Mouse (Mus musculus) neural tube, embryonic 15.5 days (tissue): Measurements from ENCODE around the gene Nckap5l. TPM values are rescaled to one million over a fixed set of nuclear protein-coding genes. Genes with fewer than 3 reads are reported as not detected.
A peak's percentile ranks its signal among the peaks of the same experiment; 100 is the strongest.
"Not testable (repeated sequence)": the region's sequence is repeated elsewhere in the genome, so short reads cannot be mapped to it uniquely, and the experiment has no call there.

Experiments
- ATAC-seq: fragments of 200-750 bp; cut with Nextera tagmentation; 2 replicates; pipeline ENCODE4 v1.8.0; 2017; ENCODE audit warnings: mild to moderate bottlenecking, moderate TSS enrichment, moderate library complexity; ENCODE audit not compliant: low FRiP score
- H3K27ac ChIP-seq: fragments of 300-500 bp; sonication (generic); replicated peaks from 2 replicates; pipeline ENCODE4 v1.5.1; 2015; ENCODE audit warnings: mild to moderate bottlenecking, inconsistent platforms
- H3K27me3 ChIP-seq: fragments of 300-500 bp; sonication (generic); replicated peaks from 2 replicates; pipeline ENCODE4 v1.6.1; 2015; ENCODE audit warnings: inconsistent platforms
- H3K36me3 ChIP-seq: fragments of 300-500 bp; sonication (generic); 2 replicates; pipeline ENCODE4 v1.6.1; 2015; ENCODE audit warnings: inconsistent platforms
- H3K4me1 ChIP-seq: fragments of 300-500 bp; sonication (generic); 2 replicates; pipeline ENCODE4 v1.6.1; 2015; ENCODE audit warnings: inconsistent platforms
- H3K4me2 ChIP-seq: fragments of 300-500 bp; sonication (generic); 2 replicates; pipeline ENCODE4 v1.6.1; 2015; ENCODE audit warnings: inconsistent platforms, mild to moderate bottlenecking, moderate library complexity
- H3K4me3 ChIP-seq: fragments of 300-500 bp; sonication (generic); replicated peaks from 2 replicates; pipeline ENCODE4 v1.5.1; 2015; ENCODE audit warnings: mild to moderate bottlenecking, inconsistent platforms
- H3K9ac ChIP-seq: fragments of 300-500 bp; sonication (generic); replicated peaks from 2 replicates; pipeline ENCODE4 v1.6.1; 2015; ENCODE audit warnings: mild to moderate bottlenecking, inconsistent platforms
- H3K9me3 ChIP-seq: fragments of 300-500 bp; sonication (generic); replicated peaks from 2 replicates; pipeline ENCODE4 v1.6.1; 2016; ENCODE audit warnings: inconsistent platforms
- WGBS: fragments of 180-500 bp; shearing (Covaris S2); methylation state at CpG from one replicate; pipeline ENCODE4 v1.1.7; 2015; ENCODE audit warnings: mixed read lengths; 5-methylcytosine and 5-hydroxymethylcytosine counted together
- polyA plus RNA-seq: library from polyadenylated mRNA; unstranded; fragments of >200 nt; fragmentation: Nextera tagmentation; extraction: Ambion mirVana; gene quantifications from 2 replicates; pipeline ENCODE4 v1.2.1, GENCODE M21; 2015

Gene Nckap5l
- polyA plus RNA-seq, 1 experiment from 2014 or later: 13.0 TPM

- Histone ChIP-seq H3K4me1 (peaks cover 9% of the 10 kb centered on the region), H3K27me3 (no peaks in the 10 kb centered on the region), H3K36me3 (no peaks in the 10 kb centered on the region), H3K9me3 (no peaks in the 10 kb centered on the region), H3K27ac (no peak overlapping the region), H3K4me2 (no peak overlapping the region), H3K4me3 (no peak overlapping the region), H3K9ac (no peak overlapping the region)
- 78% methylated on average over 13 of the region's 13 CpGs for WGBS
- no peak for ATAC-seq
Observed at GRCm38 (mm10) chr15:99463194-99463593, 5.6 kb upstream of the Nckap5l start.

GRCm38 (mm10) chr15:99456963-99457605 lies 464 bp downstream of the Nckap5l start:
- Histone ChIP-seq H3K4me1 (peaks cover 57% of the 10 kb centered on the region), H3K4me2 (peak overlapping the region; percentile 81), H3K9me3 (no peaks in the 10 kb centered on the region), H3K4me3 (peak overlapping the region; percentile 98), H3K27ac (peak overlapping the region; percentile 96), H3K27me3 (no peaks in the 10 kb centered on the region), H3K9ac (peak overlapping the region; percentile 77), H3K36me3 (peaks cover 3% of the 10 kb centered on the region)
- ATAC-seq: peak; percentile 85
- WGBS: under 1% methylated on average over 38 of the region's 43 CpGs

- Histone ChIP-seq H3K4me3 (peak overlapping the region; percentile 98), H3K36me3 (peaks cover 5% of the 10 kb centered on the region), H3K9ac (peak overlapping the region; percentile 77), H3K4me2 (peak overlapping the region; percentile 81), H3K27ac (peak overlapping the region; percentile 96), H3K4me1 (peaks cover 59% of the 10 kb centered on the region), H3K9me3 (no peaks in the 10 kb centered on the region), H3K27me3 (no peaks in the 10 kb centered on the region)
- no peak for ATAC-seq
- WGBS: 7% methylated on average over 7 of the region's 7 CpGs
Observed at GRCm38 (mm10) chr15:99456338-99456962, 1.1 kb downstream of the Nckap5l start.

- Histone ChIP-seq H3K4me2 (peak overlapping the region; percentile 81), H3K9ac (0 out of 2 replicates have a peak overlapping the region, but pooled peaks have one; percentile 10), H3K9me3 (no peaks in the 10 kb centered on the region), H3K27me3 (no peaks in the 10 kb centered on the region), H3K4me1 (peaks cover 59% of the 10 kb centered on the region), H3K36me3 (peaks cover 8% of the 10 kb centered on the region), H3K27ac (peak overlapping the region; percentile 96; the same call in 1 of the 2 replicates), H3K4me3 (peak overlapping the region; percentile 98)
- ATAC-seq: no peak
- 86% methylated on average over 3 of the region's 3 CpGs for WGBS
Observed at GRCm38 (mm10) chr15:99455415-99455814, 2.1 kb downstream of the Nckap5l start.

GRCm38 (mm10) chr15:99454585-99455279 lies 2.8 kb downstream of the Nckap5l start:
- Histone ChIP-seq H3K27me3 (no peaks in the 10 kb centered on the region), H3K27ac (peak overlapping the region; percentile 96; the same call in 1 of the 2 replicates), H3K9me3 (no peaks in the 10 kb centered on the region), H3K36me3 (peaks cover 8% of the 10 kb centered on the region), H3K4me3 (no peak overlapping the region), H3K4me2 (peak overlapping the region; percentile 81; the same call in 1 of the 2 replicates), H3K4me1 (peaks cover 63% of the 10 kb centered on the region), H3K9ac (no peak overlapping the region)
- WGBS: 71% methylated on average over 7 of the region's 7 CpGs
- ATAC-seq: no peak

- Histone ChIP-seq H3K4me3 (no peak overlapping the region), H3K36me3 (peaks cover 8% of the 10 kb centered on the region), H3K4me2 (no peak overlapping the region), H3K9me3 (no peaks in the 10 kb centered on the region), H3K27me3 (no peaks in the 10 kb centered on the region), H3K9ac (no peak overlapping the region), H3K27ac (no peak overlapping the region), H3K4me1 (peaks cover 69% of the 10 kb centered on the region)
- ATAC-seq: no peak
- 71% methylated on average over 11 of the region's 11 CpGs for WGBS
Observed at GRCm38 (mm10) chr15:99453153-99453900, 4.2 kb downstream of the Nckap5l start.

- ATAC-seq: no peak
- Histone ChIP-seq H3K9ac (peak overlapping the region; percentile 21; the same call in 1 of the 2 replicates), H3K27me3 (no peaks in the 10 kb centered on the region), H3K9me3 (no peaks in the 10 kb centered on the region), H3K36me3 (peaks cover 8% of the 10 kb centered on the region), H3K4me3 (no peak overlapping the region), H3K27ac (peak overlapping the region; percentile 46), H3K4me2 (no peak overlapping the region), H3K4me1 (peaks cover 57% of the 10 kb centered on the region)
- WGBS: 83% methylated on average over 8 of the region's 8 CpGs
Observed at GRCm38 (mm10) chr15:99449751-99450280, 7.7 kb downstream of the Nckap5l start.

GRCm38 (mm10) chr15:99449131-99449750 lies 8.3 kb downstream of the Nckap5l start:
- no peaks in the 10 kb centered on the region for H3K27me3 ChIP-seq
- peaks cover 51% of the 10 kb centered on the region for H3K4me1 ChIP-seq
- no peaks in the 10 kb centered on the region for H3K9me3 ChIP-seq
- H3K36me3 ChIP-seq: peaks cover 8% of the 10 kb centered on the region
- 63% methylated on average over 9 of the region's 9 CpGs for WGBS
- peak overlapping the region; percentile 21; the same call in 1 of the 2 replicates for H3K9ac ChIP-seq
- peak overlapping the region; percentile 46 for H3K27ac ChIP-seq
- ATAC-seq: peak; percentile 59; the same call in 1 of the 2 replicates
- H3K4me3 ChIP-seq: no peak overlapping the region
- no peak overlapping the region for H3K4me2 ChIP-seq

- ATAC-seq, H3K27ac ChIP-seq: not testable (repeated sequence)
- 91% methylated on average over 10 of the region's 10 CpGs for WGBS
Observed at GRCm38 (mm10) chr15:99446136-99446535, 11.4 kb downstream of the Nckap5l start.

GRCm38 (mm10) chr15:99445567-99445966 lies 12.0 kb downstream of the Nckap5l start:
- no peak for ATAC-seq
- no peaks in the 10 kb centered on the region for H3K9me3 ChIP-seq
- H3K4me3 ChIP-seq: no peak overlapping the region
- no peaks in the 10 kb centered on the region for H3K27me3 ChIP-seq
- no peak overlapping the region for H3K9ac ChIP-seq
- peak overlapping the region; percentile 56 for H3K27ac ChIP-seq
- 29% methylated on average over 6 of the region's 6 CpGs for WGBS
- H3K4me1 ChIP-seq: peaks cover 42% of the 10 kb centered on the region
- peak overlapping the region; percentile 9; the same call in 1 of the 2 replicates for H3K4me2 ChIP-seq
- H3K36me3 ChIP-seq: peaks cover under 1% of the 10 kb centered on the region; the same call in 1 of the 2 replicates

More at GRCm38 (mm10) chr15:99446136-99446535, 11.4 kb downstream of the Nckap5l start:
- H3K9ac ChIP-seq, H3K27me3 ChIP-seq, H3K9me3 ChIP-seq, H3K36me3 ChIP-seq, H3K4me3 ChIP-seq, H3K4me2 ChIP-seq: not testable (repeated sequence)
- peaks cover 37% of the 10 kb centered on the region for H3K4me1 ChIP-seq
